Mouse (Mus musculus): ENCODE data around the gene Wfdc1.

Wfdc1 gene

DNA sequence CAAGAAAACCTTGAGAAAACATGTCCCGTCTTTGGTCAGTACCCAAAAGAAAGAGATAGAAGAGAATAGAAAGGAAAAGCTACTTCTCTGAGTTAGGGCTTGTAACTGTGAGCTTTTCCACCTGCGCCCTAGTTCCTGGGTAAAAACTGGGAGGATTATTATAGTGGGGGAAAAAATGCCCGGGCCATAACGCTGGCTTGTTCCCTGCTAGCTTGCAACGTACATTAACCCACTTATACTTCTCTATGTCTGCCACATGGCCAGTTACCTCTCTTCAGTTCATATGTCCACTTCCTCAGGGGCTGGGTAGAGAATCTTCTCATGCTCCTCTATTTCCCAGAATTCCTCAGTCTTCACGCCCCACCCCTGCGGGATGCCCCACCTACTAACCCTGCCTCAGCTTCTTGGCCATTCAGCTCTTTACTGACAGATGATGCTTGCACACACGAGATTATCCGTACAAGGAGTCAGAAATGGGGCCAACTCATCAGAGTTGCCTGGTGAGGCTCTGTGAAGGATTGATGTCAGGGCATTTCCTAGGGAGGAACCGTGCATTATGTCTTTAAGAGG lies 70.3 kb downstream of the Wfdc1 start:
- DNase-seq (ENCODE audit: low spot score): no peak

DNA sequence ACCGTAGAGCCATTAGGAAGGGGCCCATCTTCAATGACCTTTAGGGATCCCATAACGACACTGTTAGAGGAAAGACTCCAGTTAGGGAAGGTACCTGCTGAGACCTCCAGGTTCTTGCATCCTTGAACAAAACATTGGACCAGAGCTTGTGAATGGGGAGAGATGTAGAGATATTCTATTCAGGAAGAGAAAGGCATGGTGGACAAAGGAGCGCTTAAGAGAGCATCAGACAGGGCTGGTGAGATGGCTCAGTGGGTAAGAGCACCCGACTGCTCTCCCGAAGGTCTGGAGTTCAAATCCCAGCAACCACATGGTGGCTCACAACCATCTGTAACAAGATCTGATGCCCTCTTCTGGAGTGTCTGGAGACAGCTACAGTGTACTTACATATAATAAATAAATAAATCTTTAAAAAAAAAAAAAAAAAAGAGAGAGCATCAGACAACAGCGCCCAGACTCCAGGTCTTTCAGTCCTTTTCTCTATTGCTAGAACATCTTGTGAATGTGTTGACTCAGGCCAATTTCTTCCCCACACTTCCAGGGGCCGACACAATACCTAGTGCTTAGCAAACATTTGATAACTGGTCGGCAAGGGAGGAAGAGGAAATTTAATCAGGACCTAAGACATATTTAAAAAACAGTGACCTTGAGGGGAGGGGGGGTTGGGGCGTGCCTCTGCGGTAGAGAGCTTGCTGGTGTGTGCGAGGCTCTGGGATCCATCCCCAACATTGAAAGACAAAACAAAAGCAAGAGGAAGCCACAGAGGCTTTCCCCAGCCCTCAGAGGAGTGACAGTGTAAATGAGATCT lies 71.1 kb downstream of the Wfdc1 start:
- DNase-seq (ENCODE audit: low spot score): no peak
